Mouse (Mus musculus) hindbrain, postnatal 0 days (tissue): ENCODE data around the gene Rasl11a. TPM values are rescaled to one million over a fixed set of nuclear protein-coding genes. Genes with fewer than 3 reads are reported as not detected.

Experiments used
- ATAC-seq: fragments of 200-750 bp; cut with Nextera tagmentation; 2 replicates; pipeline ENCODE4 v1.8.0; 2017; ENCODE audit warnings: mild to moderate bottlenecking, moderate TSS enrichment, moderate library complexity
- DNase-seq: peaks from one replicate; pipeline ENCODE4 v3.0.0-alpha.2; 2015; ENCODE audit warnings: low spot score
- H3K27ac ChIP-seq: fragments of 300-500 bp; sonication (generic); 2 replicates; pipeline ENCODE4 v1.5.1; 2014; ENCODE audit warnings: mild to moderate bottlenecking
- H3K27me3 ChIP-seq: fragments of 300-500 bp; sonication (generic); 2 replicates; pipeline ENCODE4 v1.6.1; 2014; ENCODE audit warnings: low read length, mixed read lengths; ENCODE audit not compliant: insufficient read depth
- H3K36me3 ChIP-seq: fragments of 300-500 bp; sonication (generic); 2 replicates; pipeline ENCODE4 v1.6.1; 2014; ENCODE audit warnings: low read length, mixed read lengths; ENCODE audit not compliant: insufficient read depth
- H3K4me1 ChIP-seq: fragments of 300-500 bp; sonication (generic); 2 replicates; pipeline ENCODE4 v1.6.1; 2014; ENCODE audit warnings: antibody characterized with exemption, low read length, mixed read lengths; ENCODE audit not compliant: insufficient read depth
- H3K4me2 ChIP-seq: fragments of 300-500 bp; sonication (generic); 2 replicates; pipeline ENCODE4 v1.6.1; 2014; ENCODE audit warnings: low read depth, mild to moderate bottlenecking, low read length, moderate library complexity, mixed read lengths
- H3K4me3 ChIP-seq: fragments of 300-500 bp; sonication (generic); 2 replicates; pipeline ENCODE4 v1.5.1; 2014; ENCODE audit warnings: low read length
- H3K9ac ChIP-seq: fragments of 300-500 bp; sonication (generic); replicated peaks from 2 replicates; pipeline ENCODE4 v1.6.1; 2014; ENCODE audit warnings: mild to moderate bottlenecking, low read length, moderate library complexity, mixed read lengths
- H3K9me3 ChIP-seq: fragments of 300-500 bp; sonication (generic); 2 replicates; pipeline ENCODE4 v1.6.1; 2016; ENCODE audit warnings: low read length, mixed read lengths
- CTCF ChIP-seq: IDR thresholded peaks from 2 replicates; pipeline ENCODE4 v1.5.1; 2016; ENCODE audit warnings: antibody characterized with exemption, control low read depth, low read depth
- WGBS: fragments of 180-500 bp; shearing (Covaris S2); extraction: QIAGEN DNeasy Blood & Tissue Kit; methylation state at CpG from one replicate; pipeline ENCODE4 v1.1.7; 2014; 5-methylcytosine and 5-hydroxymethylcytosine counted together
- polyA plus RNA-seq: library from polyadenylated mRNA; unstranded; fragments of >200 nt; fragmentation: Nextera tagmentation; extraction: Ambion mirVana; gene quantifications from 2 replicates; pipeline ENCODE4 v1.2.1, GENCODE M21; 2015
- total RNA-seq: library from RNA; depleted of rRNA; stranded (reverse); fragments of >200 nt; gene quantifications from 2 replicates; pipeline ENCODE4 v1.2.3, GENCODE M21; 2014

Rasl11a gene
- total and polyA plus RNA-seq, 2 experiments from 2014 or later, result 13.9 to 15.4 TPM

DNA sequence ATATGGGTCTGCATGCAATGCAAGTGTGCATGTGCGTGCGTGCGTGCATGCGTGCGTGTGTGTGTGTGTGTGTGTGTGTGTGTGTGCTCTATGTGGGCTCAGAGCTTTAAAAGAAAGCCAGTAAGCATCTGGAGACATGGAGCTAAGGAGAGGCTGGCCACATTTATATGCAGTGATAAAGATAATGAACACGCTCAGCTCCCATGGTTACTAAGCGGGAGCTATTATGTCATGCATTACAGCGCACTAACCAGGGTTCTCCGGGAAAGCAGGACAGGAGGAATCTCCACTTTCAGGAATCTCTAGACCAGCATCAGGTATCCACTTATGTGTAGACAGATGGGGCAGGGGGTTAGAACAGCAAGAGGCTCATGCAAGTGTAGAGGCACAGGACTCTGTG, 13.9 kb downstream of the Rasl11a start:
- Histone ChIP-seq H3K36me3 (no peaks in the 10 kb centered on the region), H3K27me3 (no peaks in the 10 kb centered on the region), H3K9me3 (no peaks in the 10 kb centered on the region), H3K27ac (peak overlapping the region; percentile 32; the same call in 1 of the 2 replicates), H3K9ac (no peak overlapping the region), H3K4me2 (no peak overlapping the region), H3K4me1 (no peaks in the 10 kb centered on the region), H3K4me3 (no peak overlapping the region)
- 79% methylated on average over 9 of the region's 9 CpGs for WGBS
- no peak for TF ChIP-seq CTCF
- DNase-seq (peak; percentile 36), ATAC-seq (peak; percentile 56)

DNA sequence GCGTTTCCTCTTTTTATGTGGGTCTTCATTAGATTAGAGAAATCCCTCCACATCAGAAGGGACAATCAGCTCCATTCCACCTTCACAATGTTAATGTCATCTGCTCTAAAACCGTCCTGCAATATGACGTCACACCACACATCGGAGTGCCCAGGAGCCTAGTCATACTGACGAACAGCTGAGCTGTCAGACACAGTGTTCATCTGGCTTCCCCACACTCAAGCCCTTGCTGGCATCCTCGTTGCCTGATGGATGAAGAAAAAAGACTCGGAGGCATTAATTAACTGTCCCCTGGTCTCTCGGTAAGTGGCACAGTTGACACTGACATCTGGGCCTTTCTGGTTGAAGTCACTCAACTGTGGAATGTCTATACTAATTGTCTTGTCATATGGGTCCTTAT, 14.4 kb downstream of the Rasl11a start:
- H3K4me3 ChIP-seq, result no peak overlapping the region
- H3K9me3 ChIP-seq, result no peaks in the 10 kb centered on the region
- ATAC-seq (peak; percentile 57), DNase-seq (no peak)
- TF ChIP-seq CTCF, result no peak
- peak overlapping the region; percentile 32; the same call in 1 of the 2 replicates for H3K27ac ChIP-seq
- H3K4me2 ChIP-seq, result no peak overlapping the region
- no peak overlapping the region for H3K9ac ChIP-seq
- H3K4me1 ChIP-seq, result no peaks in the 10 kb centered on the region
- no peaks in the 10 kb centered on the region for H3K36me3 ChIP-seq
- WGBS, result 48% methylated on average over 8 of the region's 8 CpGs
- H3K27me3 ChIP-seq, result no peaks in the 10 kb centered on the region

DNA sequence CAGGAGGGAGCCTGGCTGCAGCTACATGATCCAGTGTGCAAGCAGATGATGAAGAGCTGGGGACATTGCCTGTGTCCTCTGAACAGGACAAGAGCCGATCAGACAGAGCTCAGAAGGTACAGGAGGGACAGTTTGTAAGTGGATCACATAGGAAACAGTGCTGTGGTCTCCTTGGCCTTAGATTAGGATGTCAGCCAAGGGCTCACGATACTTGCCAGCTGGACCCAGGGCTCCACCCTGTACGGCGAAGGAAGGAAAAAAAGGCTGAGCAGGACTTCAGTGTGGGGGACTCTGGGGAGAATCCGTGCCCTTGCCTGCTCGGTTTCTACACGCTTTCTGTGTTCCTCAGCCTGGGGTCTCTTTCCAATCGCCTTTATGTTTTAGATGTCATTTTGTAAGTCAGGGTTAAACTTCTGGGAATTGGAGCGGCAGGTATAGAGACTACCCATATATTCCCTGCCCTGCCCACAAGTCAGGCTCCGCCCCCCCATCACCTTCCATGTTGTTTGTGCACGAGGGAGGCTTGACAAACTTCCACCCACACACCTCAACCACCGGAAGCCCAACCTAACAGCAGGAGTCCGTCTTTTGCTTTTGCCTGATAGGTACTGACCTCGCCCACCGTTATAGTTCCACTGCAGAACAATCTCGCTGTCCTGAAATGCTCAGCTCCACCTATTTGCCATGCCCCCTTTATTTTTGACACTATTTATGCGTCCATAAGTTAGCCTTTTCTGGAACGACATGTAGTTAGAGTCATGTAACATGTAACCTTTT, 15.5 kb downstream of the Rasl11a start:
- no peak overlapping the region for H3K9ac ChIP-seq
- no peak for TF ChIP-seq CTCF
- no peaks in the 10 kb centered on the region for H3K4me1 ChIP-seq
- 75% methylated on average over 18 of the region's 18 CpGs for WGBS
- no peak overlapping the region for H3K27ac ChIP-seq
- H3K36me3 ChIP-seq, result no peaks in the 10 kb centered on the region
- no peak overlapping the region for H3K4me3 ChIP-seq
- DNase-seq (no peak), ATAC-seq (no peak; the same call in 1 of the 2 replicates)
- H3K9me3 ChIP-seq, result no peaks in the 10 kb centered on the region
- no peak overlapping the region for H3K4me2 ChIP-seq
- no peaks in the 10 kb centered on the region for H3K27me3 ChIP-seq

DNA sequence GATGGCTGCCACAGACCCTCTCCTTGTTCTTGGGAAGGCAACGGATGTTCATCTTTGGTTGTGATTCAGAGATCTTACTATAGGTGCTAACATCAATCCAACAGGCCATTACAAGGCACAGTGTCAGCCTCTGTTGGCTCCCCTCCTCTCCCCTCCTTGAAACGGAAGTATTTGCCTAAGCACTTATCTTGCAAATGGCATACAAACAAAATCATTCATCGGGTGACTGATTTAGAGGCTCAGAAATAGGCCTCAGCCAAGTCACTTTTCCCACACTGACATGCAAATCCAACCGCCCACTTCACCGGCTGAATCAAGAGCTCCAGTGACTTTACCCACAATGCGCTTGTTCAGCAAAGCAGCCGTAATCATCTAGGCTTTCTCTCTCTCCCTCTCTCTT, 16.7 kb downstream of the Rasl11a start:
- Histone ChIP-seq H3K9me3 (no peaks in the 10 kb centered on the region), H3K4me3 (no peak overlapping the region), H3K4me1 (no peaks in the 10 kb centered on the region), H3K36me3 (no peaks in the 10 kb centered on the region), H3K27ac (no peak overlapping the region), H3K4me2 (no peak overlapping the region), H3K27me3 (no peaks in the 10 kb centered on the region), H3K9ac (no peak overlapping the region)
- DNase-seq (peak; percentile 33), ATAC-seq (no peak)
- TF ChIP-seq CTCF, result no peak
- 35% methylated on average over 7 of the region's 7 CpGs for WGBS

DNA sequence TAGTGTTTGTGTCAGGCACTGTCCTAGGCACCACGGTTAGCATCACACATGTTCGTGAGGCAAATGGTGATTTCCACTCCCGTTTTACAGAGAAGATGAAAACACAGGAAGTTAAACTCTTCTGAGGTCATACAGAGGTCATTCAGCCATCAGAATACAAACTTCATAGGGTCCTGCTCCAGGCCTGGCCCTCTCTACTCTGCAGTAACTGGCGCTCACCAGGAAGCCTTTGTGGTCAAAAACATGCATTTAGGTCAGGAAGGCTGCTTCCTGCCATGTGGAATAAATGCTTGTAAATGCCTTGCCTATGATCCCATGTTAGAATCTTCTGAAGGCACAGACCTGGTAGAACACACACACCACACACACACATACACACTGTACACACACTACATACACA, 20.6 kb downstream of the Rasl11a start:
- Histone ChIP-seq H3K9me3 (no peaks in the 10 kb centered on the region), H3K4me1 (0 out of 2 replicates have a peak, but pooled peaks cover 6% of the 10 kb centered on the region), H3K4me2 (no peak overlapping the region), H3K4me3 (no peak overlapping the region), H3K27me3 (no peaks in the 10 kb centered on the region), H3K9ac (no peak overlapping the region), H3K36me3 (no peaks in the 10 kb centered on the region), H3K27ac (no peak overlapping the region)
- DNase-seq (no peak), ATAC-seq (no peak)
- 76% methylated on average over 4 of the region's 4 CpGs for WGBS
- TF ChIP-seq CTCF, result no peak

DNA sequence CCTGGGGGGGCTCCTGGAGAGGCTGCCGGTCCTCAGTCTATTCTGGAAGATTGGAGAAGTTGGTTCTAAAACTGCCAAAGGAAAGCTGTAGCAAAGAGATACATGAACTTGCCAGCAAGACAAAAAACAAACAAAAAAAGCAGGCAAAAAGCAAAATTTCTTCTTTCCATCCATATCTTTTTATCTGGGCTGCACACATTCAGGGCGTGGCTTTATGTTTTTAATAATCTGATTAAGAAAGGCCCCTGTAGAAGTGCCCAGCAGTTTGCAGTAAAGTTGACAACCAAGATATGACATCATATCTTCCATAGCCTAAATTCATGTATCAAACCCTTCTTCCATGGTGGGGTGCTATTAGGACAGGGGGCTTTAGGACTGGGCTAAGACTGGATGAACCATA, 21.4 kb downstream of the Rasl11a start:
- no peak overlapping the region for H3K9ac ChIP-seq
- 0 out of 2 replicates have a peak, but pooled peaks cover 6% of the 10 kb centered on the region for H3K4me1 ChIP-seq
- H3K27me3 ChIP-seq, result no peaks in the 10 kb centered on the region
- H3K4me2 ChIP-seq, result no peak overlapping the region
- ATAC-seq, result no peak
- TF ChIP-seq CTCF, result no peak
- H3K9me3 ChIP-seq, result no peaks in the 10 kb centered on the region
- DNase-seq, result no peak
- H3K4me3 ChIP-seq, result no peak overlapping the region
- no peaks in the 10 kb centered on the region for H3K36me3 ChIP-seq
- WGBS, result 95% methylated on average over 2 of the region's 2 CpGs
- no peak overlapping the region for H3K27ac ChIP-seq
